Mouse (Mus musculus): ENCODE results near the gene Gm20388. TPM values are rescaled to one million over a fixed set of nuclear protein-coding genes. Genes with fewer than 3 reads are reported as not detected.

The Gm20388 gene
- polyA plus RNA-seq, 1 experiment from 2014 or later: 47.1 TPM

DNA sequence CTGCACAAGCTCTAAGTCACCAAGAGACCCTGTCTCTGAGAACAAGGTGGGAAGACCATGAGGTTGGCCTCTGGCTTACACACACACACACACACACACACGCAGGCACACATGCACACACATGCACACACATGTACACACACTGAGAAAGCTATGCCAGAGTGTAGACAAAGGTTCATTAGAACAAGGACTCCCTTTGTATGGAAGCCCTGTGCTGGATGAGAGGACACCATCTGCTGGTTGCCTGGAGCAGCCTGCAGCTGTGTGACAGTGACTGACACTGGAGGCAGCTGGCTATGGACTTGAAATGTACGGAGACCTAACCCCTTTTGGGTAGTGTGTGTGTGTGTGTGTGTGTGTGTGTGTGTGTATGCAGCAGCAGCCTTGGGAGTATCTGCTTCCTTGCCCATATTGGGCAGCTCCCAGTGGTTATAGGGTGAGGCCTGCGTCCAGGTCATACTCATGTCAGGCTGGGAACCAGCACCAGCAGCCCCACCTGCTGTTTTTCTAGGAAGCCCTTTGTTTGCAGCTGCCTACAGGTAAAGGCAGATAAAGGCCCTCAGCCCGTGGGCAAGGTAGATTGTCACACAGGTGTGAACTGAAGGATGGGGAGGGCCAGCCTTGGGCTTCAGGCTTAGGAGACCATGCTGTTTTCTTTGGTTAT lies 4376.0 kb downstream of the Gm20388 start:
- H3K79me2 ChIP-seq (ENCODE audit: inconsistent target): peaks cover 94% of the 10 kb centered on the region; the same call in 1 of the 2 replicates
- H3K36me3 ChIP-seq (ENCODE audit: inconsistent target): no peaks in the 10 kb centered on the region
- no peak overlapping the region for H3K4me3 ChIP-seq (ENCODE audit: inconsistent target)
- WGBS (ENCODE audit: missing documents): 84% methylated on average over 4 of the region's 4 CpGs
- no peak overlapping the region for H3K27ac ChIP-seq

DNA sequence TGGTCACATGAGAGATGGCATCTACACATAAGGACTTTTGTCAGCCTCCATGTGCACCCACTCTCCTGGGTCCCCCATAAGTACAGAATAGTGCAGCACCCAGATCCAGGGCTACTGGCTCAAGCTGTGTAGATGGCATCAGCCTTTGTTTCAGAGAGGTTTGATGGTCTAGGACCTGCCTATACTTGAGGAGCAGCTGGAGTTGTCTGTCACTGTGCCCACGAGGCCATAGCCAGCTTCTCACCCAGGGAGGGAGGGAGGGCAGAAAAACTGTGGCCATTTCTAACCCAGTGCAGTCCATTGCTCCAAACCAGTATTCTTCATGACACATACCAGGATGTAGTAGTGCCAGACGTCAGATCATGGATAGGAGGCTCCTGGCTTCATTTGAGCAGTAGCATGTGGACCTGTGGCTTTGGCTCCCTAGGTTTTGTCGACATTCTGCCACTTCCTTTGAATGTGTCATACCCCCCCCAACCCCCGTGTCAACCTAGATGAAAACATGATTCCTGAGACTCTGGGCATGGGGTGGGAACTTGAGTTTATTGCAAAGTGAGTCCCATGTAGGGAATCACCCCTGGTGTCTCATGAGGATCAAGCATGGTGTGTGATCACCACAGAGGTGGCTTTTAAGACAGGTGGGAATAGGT lies 4377.7 kb downstream of the Gm20388 start:
- Histone ChIP-seq H3K27ac (no peak overlapping the region), H3K4me3 (ENCODE audit: inconsistent target) (no peak overlapping the region), H3K36me3 (ENCODE audit: inconsistent target) (no peaks in the 10 kb centered on the region), H3K79me2 (ENCODE audit: inconsistent target) (peaks cover 91% of the 10 kb centered on the region; the same call in 1 of the 2 replicates)
- 30% methylated on average over 3 of the region's 4 CpGs for WGBS (ENCODE audit: missing documents)

DNA sequence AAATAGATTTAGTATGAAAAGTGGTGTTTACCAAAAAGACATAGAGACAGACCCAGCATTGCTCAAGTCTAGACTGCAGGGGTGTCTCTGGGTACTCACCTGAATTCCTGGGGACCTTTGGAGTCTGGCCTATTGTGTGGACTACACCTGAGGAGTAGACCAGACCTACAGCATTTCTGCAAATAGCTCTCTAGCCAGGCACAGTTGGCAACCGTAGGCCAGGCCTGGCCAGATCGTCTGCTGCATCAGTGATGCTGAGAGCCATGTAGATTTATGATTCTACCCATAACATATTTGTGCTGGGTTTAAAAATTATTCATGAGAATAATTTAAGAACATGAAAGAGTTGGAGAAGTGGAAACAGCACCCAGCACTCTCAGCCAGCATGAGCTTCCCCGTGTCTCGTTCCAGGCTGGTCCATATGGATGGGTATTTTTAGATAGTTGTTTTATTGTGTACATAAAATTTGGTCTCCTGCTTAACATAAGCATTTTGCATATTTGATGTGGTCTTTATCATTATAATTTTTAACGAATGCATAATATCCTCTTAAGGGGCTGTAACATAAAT lies 4378.9 kb downstream of the Gm20388 start:
- Histone ChIP-seq H3K79me2 (ENCODE audit: inconsistent target) (peaks cover 91% of the 10 kb centered on the region; the same call in 1 of the 2 replicates), H3K36me3 (ENCODE audit: inconsistent target) (no peaks in the 10 kb centered on the region), H3K27ac (no peak overlapping the region), H3K4me3 (ENCODE audit: inconsistent target) (no peak overlapping the region)
- 96% methylated on average over 4 of the region's 5 CpGs for WGBS (ENCODE audit: missing documents)

DNA sequence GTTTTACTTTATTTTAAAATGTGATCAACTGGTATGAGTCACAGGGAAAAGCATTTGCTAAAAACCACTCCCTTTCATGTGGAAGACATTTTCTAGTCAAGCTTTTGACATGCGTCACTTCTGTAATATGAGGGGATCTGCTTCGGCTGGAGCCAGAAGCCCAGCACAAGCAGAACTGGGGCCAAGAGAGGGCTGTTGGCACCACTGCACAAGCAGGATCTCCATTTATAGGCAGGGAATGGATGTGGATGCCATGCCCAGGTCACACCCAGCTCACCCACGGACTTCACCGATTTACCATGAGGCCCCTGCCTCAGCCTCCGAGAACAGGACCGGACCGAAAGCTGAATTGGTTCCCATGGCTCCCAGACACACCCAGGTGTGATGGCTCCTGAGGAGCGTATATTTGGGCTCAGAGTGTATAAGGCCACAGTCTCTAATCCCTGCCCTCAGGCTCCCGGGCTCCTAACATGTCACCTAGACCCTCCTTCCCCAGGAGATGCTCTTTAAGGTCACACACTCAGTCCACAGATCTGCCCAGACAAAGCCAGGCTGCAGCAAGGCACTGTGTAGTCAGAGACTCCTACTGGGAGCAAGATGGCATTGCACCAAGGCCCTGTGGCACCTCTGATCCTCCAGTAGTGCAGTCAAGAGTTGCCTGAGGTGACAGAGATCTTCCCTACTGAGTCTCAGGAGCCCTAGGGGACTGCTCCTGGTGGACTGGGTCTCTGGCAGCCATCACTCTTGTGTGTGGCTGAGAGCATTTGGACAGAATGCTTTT lies 4380.5 kb downstream of the Gm20388 start:
- Histone ChIP-seq H3K27ac (no peak overlapping the region), H3K36me3 (ENCODE audit: inconsistent target) (no peaks in the 10 kb centered on the region), H3K79me2 (ENCODE audit: inconsistent target) (peaks cover 75% of the 10 kb centered on the region; the same call in 1 of the 2 replicates), H3K4me3 (ENCODE audit: inconsistent target) (no peak overlapping the region)
- 95% methylated on average over 9 of the region's 9 CpGs for WGBS (ENCODE audit: missing documents)

DNA sequence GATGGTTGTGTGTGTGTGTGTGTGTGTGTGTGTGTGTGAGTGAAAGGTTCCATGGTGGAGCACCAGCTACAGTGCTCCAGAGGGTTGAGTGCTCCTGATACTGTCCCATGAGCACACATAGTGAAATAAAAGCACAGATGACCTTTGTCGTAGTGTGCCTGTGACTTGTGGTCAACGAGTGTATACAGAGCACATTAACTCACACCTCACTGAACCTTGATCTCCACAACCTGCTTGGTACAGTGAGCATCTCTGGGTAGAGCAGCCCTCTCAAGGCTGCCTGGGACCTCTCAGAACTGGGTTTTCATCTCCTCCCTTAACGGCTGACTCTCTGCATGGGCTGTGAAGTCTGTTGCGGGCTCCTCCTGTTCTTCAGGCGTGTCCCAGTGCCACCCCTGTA lies 4381.1 kb downstream of the Gm20388 start:
- Histone ChIP-seq H3K36me3 (ENCODE audit: inconsistent target) (no peaks in the 10 kb centered on the region), H3K4me3 (ENCODE audit: inconsistent target) (no peak overlapping the region), H3K79me2 (ENCODE audit: inconsistent target) (peaks cover 69% of the 10 kb centered on the region; the same call in 1 of the 2 replicates), H3K27ac (no peak overlapping the region)
- WGBS (ENCODE audit: missing documents): 95% methylated on average over 5 of the region's 5 CpGs

- 79% methylated on average over 9 of the region's 9 CpGs for WGBS (ENCODE audit: missing documents)
- no peak overlapping the region for H3K27ac ChIP-seq
- H3K4me3 ChIP-seq (ENCODE audit: inconsistent target): no peak overlapping the region
- no peaks in the 10 kb centered on the region for H3K36me3 ChIP-seq (ENCODE audit: inconsistent target)
- peaks cover 60% of the 10 kb centered on the region; the same call in 1 of the 2 replicates for H3K79me2 ChIP-seq (ENCODE audit: inconsistent target)
These were observed 4382.3 kb downstream of the Gm20388 start for GRCm38 (mm10) chr8:124292965-124293364.

GRCm38 (mm10) chr8:124294425-124294824 lies 4383.8 kb downstream of the Gm20388 start:
- Histone ChIP-seq H3K27ac (0 out of 2 replicates have a peak overlapping the region, but pooled peaks have one; percentile 10), H3K4me3 (ENCODE audit: inconsistent target) (no peak overlapping the region)
- 33% methylated on average over 6 of the region's 6 CpGs for WGBS (ENCODE audit: missing documents)

DNA sequence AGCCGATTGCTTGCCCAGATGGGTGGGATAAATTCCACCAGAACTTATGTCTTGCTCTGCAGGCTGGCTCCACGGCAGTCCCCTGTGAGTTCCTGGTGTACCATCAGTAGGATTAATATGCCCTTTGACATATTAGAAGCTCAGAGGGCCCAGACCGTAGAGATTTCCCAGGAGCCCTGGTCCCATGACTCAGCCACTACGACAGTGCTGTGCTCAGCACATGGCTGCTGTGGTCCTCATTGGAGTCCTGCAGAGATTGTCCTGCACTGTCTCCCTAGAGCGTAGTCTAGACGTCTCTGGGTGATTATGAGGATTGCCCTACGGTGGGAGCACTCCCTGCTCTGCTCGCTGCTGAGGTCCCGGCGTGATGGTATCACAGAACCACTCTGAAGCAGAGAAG lies 4384.3 kb downstream of the Gm20388 start:
- H3K27ac ChIP-seq: 0 out of 2 replicates have a peak overlapping the region, but pooled peaks have one; percentile 10
- 56% methylated on average over 9 of the region's 10 CpGs for WGBS (ENCODE audit: missing documents)
- H3K4me3 ChIP-seq (ENCODE audit: inconsistent target): no peak overlapping the region
- peaks cover 54% of the 10 kb centered on the region; the same call in 1 of the 2 replicates for H3K79me2 ChIP-seq (ENCODE audit: inconsistent target)
- H3K36me3 ChIP-seq (ENCODE audit: inconsistent target): no peaks in the 10 kb centered on the region

More at GRCm38 (mm10) chr8:124294425-124294824, 4383.8 kb downstream of the Gm20388 start:
- Histone ChIP-seq H3K79me2 (ENCODE audit: inconsistent target) (peaks cover 55% of the 10 kb centered on the region; the same call in 1 of the 2 replicates), H3K36me3 (ENCODE audit: inconsistent target) (no peaks in the 10 kb centered on the region)

DNA sequence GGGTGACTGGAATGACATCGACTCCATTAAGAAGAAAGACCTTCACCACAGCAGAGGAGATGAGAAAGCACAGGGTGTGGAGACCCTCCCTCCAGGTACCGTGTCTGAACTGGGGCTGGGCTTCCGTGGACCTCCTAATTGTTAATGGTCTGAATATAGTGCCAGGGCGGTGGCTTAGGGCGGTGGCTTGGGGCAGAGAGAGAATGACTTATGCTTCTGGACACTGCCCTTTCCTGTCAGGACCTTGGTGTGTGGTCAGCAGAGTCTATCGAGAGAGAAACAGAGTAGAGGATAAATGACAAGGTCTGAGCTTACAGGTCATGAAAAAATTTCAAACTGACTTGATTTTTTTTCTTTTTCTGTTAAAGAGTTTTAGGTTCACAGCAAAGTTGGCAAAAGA lies 4384.7 kb downstream of the Gm20388 start:
- WGBS (ENCODE audit: missing documents): 78% methylated on average over 6 of the region's 6 CpGs
- Histone ChIP-seq H3K79me2 (ENCODE audit: inconsistent target) (peaks cover 54% of the 10 kb centered on the region; the same call in 1 of the 2 replicates), H3K36me3 (ENCODE audit: inconsistent target) (no peaks in the 10 kb centered on the region), H3K4me3 (ENCODE audit: inconsistent target) (no peak overlapping the region), H3K27ac (0 out of 2 replicates have a peak overlapping the region, but pooled peaks have one; percentile 10)

- 62% methylated on average over 4 of the region's 4 CpGs for WGBS (ENCODE audit: missing documents)
- no peak overlapping the region for H3K27ac ChIP-seq
- H3K4me3 ChIP-seq (ENCODE audit: inconsistent target): no peak overlapping the region
- peaks cover 38% of the 10 kb centered on the region; the same call in 1 of the 2 replicates for H3K79me2 ChIP-seq (ENCODE audit: inconsistent target)
- H3K36me3 ChIP-seq (ENCODE audit: inconsistent target): peaks cover 7% of the 10 kb centered on the region; the same call in 1 of the 2 replicates
These were observed 4390.9 kb downstream of the Gm20388 start for GRCm38 (mm10) chr8:124301512-124301911.

GRCm38 (mm10) chr8:124301935-124302555 lies 4391.4 kb downstream of the Gm20388 start:
- Histone ChIP-seq H3K27ac (no peak overlapping the region), H3K4me3 (ENCODE audit: inconsistent target) (no peak overlapping the region), H3K36me3 (ENCODE audit: inconsistent target) (peaks cover 13% of the 10 kb centered on the region; the same call in 1 of the 2 replicates), H3K79me2 (ENCODE audit: inconsistent target) (peaks cover 38% of the 10 kb centered on the region; the same call in 1 of the 2 replicates)
- 38% methylated on average over 7 of the region's 7 CpGs for WGBS (ENCODE audit: missing documents)

DNA sequence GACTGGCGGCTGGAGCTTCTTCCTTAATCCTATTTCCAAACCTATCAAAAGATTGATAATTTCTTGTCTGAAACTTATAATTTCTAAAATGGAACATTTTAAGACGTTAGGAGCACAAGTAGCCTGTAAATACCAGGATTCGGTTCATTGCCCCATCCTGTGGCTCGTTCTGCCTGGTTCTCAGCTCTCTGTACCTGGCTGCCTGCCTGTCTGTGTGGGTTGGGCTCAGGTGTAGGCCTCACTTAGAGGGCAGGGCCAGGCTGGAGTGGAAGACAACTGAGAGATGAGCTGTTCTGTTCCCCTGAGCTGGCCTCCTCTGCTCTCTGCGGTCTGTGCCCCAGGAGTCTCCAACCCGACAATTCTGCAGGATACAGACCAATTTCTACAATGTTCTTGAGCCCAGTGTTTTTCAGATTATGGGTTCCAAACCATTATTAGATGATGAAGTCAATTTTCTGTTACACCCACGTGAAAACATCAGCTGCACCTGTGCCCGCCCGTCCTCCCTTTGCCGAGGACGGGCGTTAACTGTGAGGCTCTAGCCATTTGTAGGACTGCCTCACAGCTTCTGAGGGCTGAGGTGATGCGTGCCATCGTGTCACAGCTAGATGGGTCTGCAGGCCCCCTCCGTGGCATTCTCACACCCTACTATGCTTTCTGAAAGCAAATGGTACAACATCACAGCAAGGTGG lies 4392.7 kb downstream of the Gm20388 start:
- 96% methylated on average over 15 of the region's 15 CpGs for WGBS (ENCODE audit: missing documents)
- H3K36me3 ChIP-seq (ENCODE audit: inconsistent target): peaks cover 19% of the 10 kb centered on the region; the same call in 1 of the 2 replicates

GRCm38 (mm10) chr8:124304141-124304540 lies 4393.5 kb downstream of the Gm20388 start:
- Histone ChIP-seq H3K4me3 (ENCODE audit: inconsistent target) (no peak overlapping the region), H3K79me2 (ENCODE audit: inconsistent target) (peaks cover 28% of the 10 kb centered on the region; the same call in 1 of the 2 replicates), H3K36me3 (ENCODE audit: inconsistent target) (peaks cover 22% of the 10 kb centered on the region; the same call in 1 of the 2 replicates), H3K27ac (no peak overlapping the region)
- WGBS (ENCODE audit: missing documents): 89% methylated on average over 4 of the region's 4 CpGs

More for the DNA sequence above, 4392.7 kb downstream of the Gm20388 start:
- H3K79me2 ChIP-seq (ENCODE audit: inconsistent target): peaks cover 30% of the 10 kb centered on the region; the same call in 1 of the 2 replicates
- H3K4me3 ChIP-seq (ENCODE audit: inconsistent target): no peak overlapping the region
- no peak overlapping the region for H3K27ac ChIP-seq

Measured in macrophage (primary cell).